Mouse (Mus musculus) CH12.LX (cell line): ENCODE data around the gene Polr2l.

Experiments
- CHD2 ChIP-seq: IDR thresholded peaks from 2 replicates; pipeline ENCODE4 v1.6.1; 2011; ENCODE audit warnings: low read length, improper control_type of control experiment
- CTCF ChIP-seq, 2 experiments: IDR thresholded peaks in 1 of 2; conservative IDR thresholded peaks in 1 of 2; 2 replicates each; pipeline ENCODE4 v1.5.1; 2011 to 2012; ENCODE audit warnings: low read depth in 2 of 2, low read length in 2 of 2, improper control_type of control experiment in 1 of 2, inconsistent platforms in 1 of 2, mild to moderate bottlenecking in 1 of 2, moderate library complexity in 1 of 2
- E2F4 ChIP-seq: IDR thresholded peaks from 2 replicates; pipeline ENCODE4 v1.6.1; 2011; ENCODE audit warnings: low read depth, low read length, improper control_type of control experiment; ENCODE audit not compliant: insufficient replicate concordance
- EP300 ChIP-seq: IDR thresholded peaks from 2 replicates; pipeline ENCODE4 v1.6.1; 2011; ENCODE audit warnings: low read length, improper control_type of control experiment
- MAFK ChIP-seq: IDR thresholded peaks from 2 replicates; pipeline ENCODE4 v1.6.1; 2011; ENCODE audit warnings: low read length, improper control_type of control experiment; ENCODE audit not compliant: insufficient replicate concordance
- PAX5 ChIP-seq: IDR thresholded peaks from 2 replicates; pipeline ENCODE4 v1.6.1; 2012; ENCODE audit warnings: low read length, inconsistent platforms, mixed read lengths
- POLR2A ChIP-seq: IDR thresholded peaks from 2 replicates; pipeline ENCODE4 v1.6.1; 2011; ENCODE audit warnings: low read depth, mild to moderate bottlenecking, improper control_type of control experiment, low read length
- RCOR1 ChIP-seq: conservative IDR thresholded peaks from 2 replicates; pipeline ENCODE4 v1.6.1; 2012; ENCODE audit warnings: low read depth, mild to moderate bottlenecking, inconsistent platforms, low read length, improper control_type of control experiment
- TCF12 ChIP-seq: IDR thresholded peaks from 2 replicates; pipeline ENCODE4 v1.6.1; 2014; ENCODE audit warnings: low read depth, mild to moderate bottlenecking, inconsistent platforms, low read length, improper control_type of control experiment
- USF1 ChIP-seq: IDR thresholded peaks from 2 replicates; pipeline ENCODE4 v1.6.1; 2014; ENCODE audit warnings: low read depth, mild to moderate bottlenecking, inconsistent platforms, low read length, improper control_type of control experiment

GRCm38 (mm10) chr7:141469352-141469751 is 5.6 kb downstream of the Polr2l start:
- TF ChIP-seq E2F4 (no peak), TCF12 (no peak), CTCF (conservative IDR thresholded peaks at IDR 0.05 in 1 of 2, IDR thresholded peaks at IDR 0.05 in 1 of 2; ENCODE audit: low read depth in 2 of 2, low read length in 2 of 2) (no peak), EP300 (no peak), POLR2A (no peak), MAFK (no peak), RCOR1 (no peak), USF1 (no peak), PAX5 (no peak), CHD2 (no peak)
